Mouse (Mus musculus) heart, embryonic 13.5 days (tissue): Measurements from ENCODE around the gene Pknox1. TPM values are rescaled to one million over a fixed set of nuclear protein-coding genes. Genes with fewer than 3 reads are reported as not detected.
A peak's percentile ranks its signal among the peaks of the same experiment; 100 is the strongest.

Experiments used
- ATAC-seq: fragments of 200-750 bp; cut with Nextera tagmentation; 2 replicates; pipeline ENCODE4 v1.8.0; 2017; ENCODE audit warnings: moderate TSS enrichment; ENCODE audit not compliant: insufficient number of reproducible peaks, low FRiP score, low TSS enrichment; ENCODE audit errors: extremely low read depth
- H3K27ac ChIP-seq: fragments of 300-500 bp; sonication (generic); replicated peaks from 2 replicates; pipeline ENCODE4 v1.5.1; 2015; ENCODE audit warnings: moderate library complexity, mild to moderate bottlenecking, inconsistent platforms
- H3K27me3 ChIP-seq: fragments of 300-500 bp; sonication (generic); replicated peaks from 2 replicates; pipeline ENCODE4 v1.6.1; 2015; ENCODE audit warnings: mild to moderate bottlenecking, inconsistent platforms
- H3K36me3 ChIP-seq: fragments of 300-500 bp; sonication (generic); 2 replicates; pipeline ENCODE4 v1.6.1; 2015; ENCODE audit warnings: mild to moderate bottlenecking, inconsistent platforms
- H3K4me1 ChIP-seq: fragments of 300-500 bp; sonication (generic); 2 replicates; pipeline ENCODE4 v1.6.1; 2015; ENCODE audit warnings: inconsistent platforms
- H3K4me2 ChIP-seq: fragments of 300-500 bp; sonication (generic); 2 replicates; pipeline ENCODE4 v1.6.1; 2015; ENCODE audit warnings: inconsistent platforms, mild to moderate bottlenecking, moderate library complexity
- H3K4me3 ChIP-seq: fragments of 300-500 bp; sonication (generic); 2 replicates; pipeline ENCODE4 v1.5.1; 2015; ENCODE audit warnings: moderate library complexity, mild to moderate bottlenecking, inconsistent platforms
- H3K9ac ChIP-seq: fragments of 300-500 bp; sonication (generic); 2 replicates; pipeline ENCODE4 v1.6.1; 2015; ENCODE audit warnings: inconsistent platforms, mild to moderate bottlenecking, moderate library complexity
- H3K9me3 ChIP-seq: fragments of 300-500 bp; sonication (generic); 2 replicates; pipeline ENCODE4 v1.6.1; 2016; ENCODE audit warnings: inconsistent platforms
- WGBS: fragments of 180-500 bp; shearing (Covaris S2); methylation state at CpG from one replicate; pipeline ENCODE4 v1.1.7; 2015; ENCODE audit warnings: mixed read lengths; 5-methylcytosine and 5-hydroxymethylcytosine counted together
- microRNA-seq: library from miRNA; unstranded; fragments of <30 nt; microRNA quantifications from one replicate; pipeline ENCODE4, GENCODE M21; 2016
- polyA plus RNA-seq: library from polyadenylated mRNA; unstranded; fragments of >200 nt; fragmentation: Nextera tagmentation; extraction: Ambion mirVana; gene quantifications from 2 replicates; pipeline ENCODE4 v1.2.1, GENCODE M21; 2015

The Pknox1 gene
- polyA plus RNA-seq, 1 experiment from 2014 or later, result 14.7 TPM

DNA sequence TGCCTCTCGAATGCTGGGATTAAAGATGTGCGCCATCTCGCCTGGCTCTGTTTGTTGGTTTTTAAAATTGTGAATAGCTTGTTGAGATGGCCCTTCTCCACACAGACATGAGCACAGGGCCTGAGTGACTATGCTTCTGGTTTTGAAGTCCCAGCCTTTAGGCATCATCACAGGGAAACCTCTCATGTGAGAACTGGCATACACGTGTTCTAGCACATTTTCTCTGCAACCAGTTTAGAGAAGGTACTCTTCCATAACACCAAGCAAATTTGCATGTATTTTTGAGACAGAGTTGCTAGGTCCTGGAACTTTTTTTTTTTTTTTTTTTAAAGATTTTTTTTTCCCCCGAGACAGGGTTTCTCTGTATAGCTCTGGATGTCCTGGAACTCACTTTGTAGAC, 92.1 kb downstream of the Pknox1 start:
- no peak for ATAC-seq
- Histone ChIP-seq H3K4me3 (peak overlapping the region; percentile 98; the same call in 1 of the 2 replicates), H3K4me1 (peaks cover 41% of the 10 kb centered on the region), H3K9ac (0 out of 2 replicates have a peak overlapping the region, but pooled peaks have one; percentile 98), H3K27ac (no peak overlapping the region), H3K27me3 (no peaks in the 10 kb centered on the region), H3K36me3 (peaks cover 45% of the 10 kb centered on the region), H3K9me3 (no peaks in the 10 kb centered on the region), H3K4me2 (peak overlapping the region; percentile 94; the same call in 1 of the 2 replicates)
- WGBS, result 86% methylated on average over 5 of the region's 5 CpGs

Small RNAs within 50 kb of the gene (microRNA-seq; reads per million reads assigned to microRNA genes)
- not detected for gene Gm24970

Other genes starting within 250 kb of the Pknox1 start
- gene Pde9a, start 178.5 kb upstream of the Pknox1 start, polyA plus RNA-seq, result 7.3 TPM in 2 replicates
- 21.9 and 24.0 TPM in 2 replicates for gene Wdr4, start 44.8 kb upstream of the Pknox1 start, polyA plus RNA-seq
- 523 and 604 TPM in 2 replicates for gene Ndufv3, start 44.6 kb upstream of the Pknox1 start, polyA plus RNA-seq
- gene Cbs, start 72.5 kb downstream of the Pknox1 start, polyA plus RNA-seq, result 1.1 and 1.8 TPM in 2 replicates
- gene U2af1, start 94.2 kb downstream of the Pknox1 start, polyA plus RNA-seq, result 184 and 213 TPM in 2 replicates
- not detected in 2 replicates for gene Cryaa, start 113.1 kb downstream of the Pknox1 start, polyA plus RNA-seq